Mouse (Mus musculus): Measurements from ENCODE around the gene Acsm4. TPM values are rescaled to one million over a fixed set of nuclear protein-coding genes. Genes with fewer than 3 reads are reported as not detected.

The Acsm4 gene
- polyA plus RNA-seq, 2 experiments = not detected

- Histone ChIP-seq H3K4me2 (replicated peaks; ENCODE audit: low read depth, low read length, severe bottlenecking) (no peak overlapping the region), H3K36me3 (ENCODE audit: control insufficient read depth, insufficient read depth, low read length) (no peaks in the 10 kb centered on the region), H3K27ac (replicated peaks; ENCODE audit: low read depth, low read length) (no peak overlapping the region), H3K9ac (ENCODE audit: low read depth, low read length, severe bottlenecking) (no peak overlapping the region), H3K4me3 (replicated peaks; ENCODE audit: low read length) (no peak overlapping the region), H3K4me1 (ENCODE audit: control insufficient read depth, insufficient read depth, low read length) (no peaks in the 10 kb centered on the region), H3K27me3 (ENCODE audit: control insufficient read depth, insufficient read depth, low read length) (no peaks in the 10 kb centered on the region), H3K9me3 (ENCODE audit: control insufficient read depth, low read length) (no peaks in the 10 kb centered on the region)
- WGBS = 51% methylated on average over 4 of the region's 4 CpGs
- DNase-seq (ENCODE audit: low spot score) (no peak), ATAC-seq (ENCODE audit: low FRiP score, low read depth) (no peak)
- TF ChIP-seq POLR2A (IDR thresholded peaks at IDR 0.05; ENCODE audit: borderline replicate concordance, extremely low read depth, insufficient read depth, insufficient read length) = no peak
These were observed 72.4 kb downstream of the Acsm4 start for GRCm38 (mm10) chr7:119762166-119762697.

Other genes with a start within 250 kb of the Acsm4 start
- not detected in 2 replicates for gene Gp2, start 230.7 kb upstream of the Acsm4 start, polyA plus RNA-seq (2012; rRNA removed)
- gene Gp2, start 230.7 kb upstream of the Acsm4 start, polyA plus RNA-seq (2014; fragmentation: Nextera tagmentation; extraction: Ambion mirVana) = not detected in 2 replicates
- not detected in 2 replicates for gene Umod, start 210.7 kb upstream of the Acsm4 start, polyA plus RNA-seq (2012; rRNA removed)
- not detected in 2 replicates for gene Umod, start 210.7 kb upstream of the Acsm4 start, polyA plus RNA-seq (2014; fragmentation: Nextera tagmentation; extraction: Ambion mirVana)
- not detected in 2 replicates for gene Acsm5, start 170.6 kb upstream of the Acsm4 start, polyA plus RNA-seq (2012; rRNA removed)
- not detected in 2 replicates for gene Acsm5, start 170.6 kb upstream of the Acsm4 start, polyA plus RNA-seq (2014; fragmentation: Nextera tagmentation; extraction: Ambion mirVana)
- not detected in 2 replicates for gene Pdilt, start 166.5 kb upstream of the Acsm4 start, polyA plus RNA-seq (2012; rRNA removed)
- gene Pdilt, start 166.5 kb upstream of the Acsm4 start, polyA plus RNA-seq (2014; fragmentation: Nextera tagmentation; extraction: Ambion mirVana) = not detected in 2 replicates
- not detected in 2 replicates for gene Acsm2, start 135.7 kb upstream of the Acsm4 start, polyA plus RNA-seq (2012; rRNA removed)
- gene Acsm2, start 135.7 kb upstream of the Acsm4 start, polyA plus RNA-seq (2014; fragmentation: Nextera tagmentation; extraction: Ambion mirVana) = not detected in 2 replicates
- gene Acsm1, start 83.0 kb upstream of the Acsm4 start, polyA plus RNA-seq (2012; rRNA removed) = 0.03 TPM in 1 of 2 replicates, not detected in the other
- gene Acsm1, start 83.0 kb upstream of the Acsm4 start, polyA plus RNA-seq (2014; fragmentation: Nextera tagmentation; extraction: Ambion mirVana) = not detected in 2 replicates
- 38.9 and 43.6 TPM in 2 replicates for gene Thumpd1, start 30.8 kb downstream of the Acsm4 start, polyA plus RNA-seq (2012; rRNA removed)
- 76.5 and 81.3 TPM in 2 replicates for gene Thumpd1, start 30.8 kb downstream of the Acsm4 start, polyA plus RNA-seq (2014; fragmentation: Nextera tagmentation; extraction: Ambion mirVana)
- 1.1 and 1.6 TPM in 2 replicates for gene Acsm3, start 70.9 kb downstream of the Acsm4 start, polyA plus RNA-seq (2012; rRNA removed)
- gene Acsm3, start 70.9 kb downstream of the Acsm4 start, polyA plus RNA-seq (2014; fragmentation: Nextera tagmentation; extraction: Ambion mirVana) = 0.28 and 0.32 TPM in 2 replicates
- 33.1 and 44.4 TPM in 2 replicates for gene Rexo5, start 104.0 kb downstream of the Acsm4 start, polyA plus RNA-seq (2012; rRNA removed)
- gene Rexo5, start 104.0 kb downstream of the Acsm4 start, polyA plus RNA-seq (2014; fragmentation: Nextera tagmentation; extraction: Ambion mirVana) = 19.5 and 21.2 TPM in 2 replicates
- 14.0 TPM in 2 replicates for gene Eri2, start 104.0 kb downstream of the Acsm4 start, polyA plus RNA-seq (2012; rRNA removed)
- gene Eri2, start 104.0 kb downstream of the Acsm4 start, polyA plus RNA-seq (2014; fragmentation: Nextera tagmentation; extraction: Ambion mirVana) = 21.5 and 25.7 TPM in 2 replicates
- gene Lyrm1, start 205.8 kb downstream of the Acsm4 start, polyA plus RNA-seq (2012; rRNA removed) = 3.1 and 5.2 TPM in 2 replicates
- 8.9 and 9.5 TPM in 2 replicates for gene Lyrm1, start 205.8 kb downstream of the Acsm4 start, polyA plus RNA-seq (2014; fragmentation: Nextera tagmentation; extraction: Ambion mirVana)
- gene Dcun1d3, start 206.3 kb downstream of the Acsm4 start, polyA plus RNA-seq (2012; rRNA removed) = 6.6 and 7.8 TPM in 2 replicates
- 7.5 and 10.2 TPM in 2 replicates for gene Dcun1d3, start 206.3 kb downstream of the Acsm4 start, polyA plus RNA-seq (2014; fragmentation: Nextera tagmentation; extraction: Ambion mirVana)